Mouse (Mus musculus) liver, postnatal 0 days (tissue): ENCODE measurements around the gene Mlc1.

Experiments used
- CTCF ChIP-seq: sonication (generic); IDR thresholded peaks from 2 replicates; pipeline ENCODE4 v1.5.1; 2016; ENCODE audit warnings: antibody characterized with exemption, low read depth
- EP300 ChIP-seq: IDR thresholded peaks from 2 replicates; pipeline ENCODE4 v1.6.1; 2016; ENCODE audit warnings: antibody characterized with exemption, low read depth, mild to moderate bottlenecking

DNA sequence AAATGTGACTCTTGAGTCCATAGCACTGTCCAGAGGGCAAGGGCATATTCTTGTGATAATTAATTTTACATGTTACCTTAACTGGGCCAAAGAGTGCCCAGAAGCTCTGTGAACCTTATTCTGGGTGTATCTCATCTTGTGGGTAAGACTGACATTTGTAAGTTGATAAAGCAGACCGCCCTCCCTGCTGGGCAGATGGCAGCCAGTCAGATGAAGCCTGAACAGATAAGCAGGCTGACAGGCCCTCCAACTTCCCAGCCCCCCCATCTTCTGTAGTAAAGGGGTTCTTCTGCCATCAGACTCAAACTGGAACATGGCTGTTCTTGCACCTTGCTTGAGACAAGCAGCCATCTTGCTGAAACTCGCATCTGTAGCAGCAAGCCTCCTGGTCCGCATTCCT is 37.9 kb upstream of the Mlc1 start:
- TF ChIP-seq CTCF, result no peak
- TF ChIP-seq EP300, result no peak
